Mouse (Mus musculus) liver, embryonic 14.5 days (tissue): ENCODE measurements around the gene Ston2.
"Not testable (repeated sequence)": the region's sequence is repeated elsewhere in the genome, so short reads cannot be mapped to it uniquely, and the experiment has no call there.

Source experiments
- CTCF ChIP-seq: IDR thresholded peaks from 2 replicates; pipeline ENCODE4 v1.5.1; 2016; ENCODE audit warnings: antibody characterized with exemption, low read depth, control low read depth
- EP300 ChIP-seq: IDR thresholded peaks from 2 replicates; pipeline ENCODE4 v1.6.1; 2016; ENCODE audit warnings: antibody characterized with exemption, low read depth

DNA sequence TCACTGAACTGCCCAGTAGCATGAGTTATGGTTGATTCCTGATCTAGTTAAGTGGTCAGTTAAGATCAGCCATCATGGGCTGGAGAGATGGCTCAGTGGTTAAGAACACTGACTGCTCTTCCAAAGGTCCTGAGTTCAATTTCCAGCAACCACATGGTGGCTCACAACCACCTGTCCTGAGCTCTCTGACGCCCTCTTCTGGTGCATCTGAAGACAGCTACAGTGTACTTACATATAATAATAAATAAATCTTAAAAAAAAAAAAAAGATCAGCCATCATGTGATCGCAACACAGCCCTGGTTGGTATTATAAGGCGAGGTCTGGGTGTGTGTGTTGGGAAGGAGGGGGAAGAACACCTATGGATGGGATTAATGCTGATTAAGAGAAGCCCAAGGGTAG, 259 bp upstream of the Ston2 start:
- peak; percentile 48; the same call in 1 of the 2 replicates for TF ChIP-seq CTCF
- not testable (repeated sequence) for TF ChIP-seq EP300
